Mouse (Mus musculus) midbrain, postnatal 0 days (tissue): ENCODE measurements at regions not wholly inside any gene's neighbourhood (a gene's known extent, or its start where the extent isn't known, plus 50 kb on each side); places are given as distances from the start of the nearest gene placed in this dataset.

Experiments
- ATAC-seq: fragments of 200-750 bp; cut with Nextera tagmentation; 2 replicates; pipeline ENCODE4 v1.8.0; 2017; ENCODE audit warnings: moderate number of reproducible peaks, mild to moderate bottlenecking, moderate TSS enrichment, moderate library complexity; ENCODE audit not compliant: low FRiP score
- DNase-seq: peaks from one replicate; pipeline ENCODE4 v3.0.0-alpha.2; 2015; ENCODE audit warnings: low spot score
- H3K27ac ChIP-seq: fragments of 300-500 bp; sonication (generic); 2 replicates; pipeline ENCODE4 v1.5.1; 2014; ENCODE audit warnings: low read depth, mild to moderate bottlenecking, low read length, mixed read lengths
- H3K27me3 ChIP-seq: fragments of 300-500 bp; sonication (generic); 2 replicates; pipeline ENCODE4 v1.6.1; 2014; ENCODE audit warnings: low read length, control low read depth, mixed read lengths; ENCODE audit not compliant: insufficient read depth
- H3K36me3 ChIP-seq: fragments of 300-500 bp; sonication (generic); 2 replicates; pipeline ENCODE4 v1.6.1; 2014; ENCODE audit warnings: low read length, control low read depth, mixed read lengths; ENCODE audit not compliant: insufficient read depth
- H3K4me1 ChIP-seq: fragments of 300-500 bp; sonication (generic); 2 replicates; pipeline ENCODE4 v1.6.1; 2014; ENCODE audit warnings: mild to moderate bottlenecking, control low read depth, antibody characterized with exemption, low read length, mixed read lengths; ENCODE audit not compliant: insufficient read depth
- H3K4me2 ChIP-seq: fragments of 300-500 bp; sonication (generic); 2 replicates; pipeline ENCODE4 v1.6.1; 2014; ENCODE audit warnings: low read depth, mild to moderate bottlenecking, low read length, mixed read lengths; ENCODE audit not compliant: poor library complexity, severe bottlenecking
- H3K4me3 ChIP-seq: fragments of 300-500 bp; sonication (generic); 2 replicates; pipeline ENCODE4 v1.5.1; 2014; ENCODE audit warnings: low read depth, mild to moderate bottlenecking, low read length, moderate library complexity
- H3K9ac ChIP-seq: fragments of 300-500 bp; sonication (generic); replicated peaks from 2 replicates; pipeline ENCODE4 v1.6.1; 2014; ENCODE audit warnings: mild to moderate bottlenecking, low read length, moderate library complexity, mixed read lengths; ENCODE audit not compliant: poor library complexity, severe bottlenecking
- H3K9me3 ChIP-seq: fragments of 300-500 bp; sonication (generic); 2 replicates; pipeline ENCODE4 v1.6.1; 2016; ENCODE audit warnings: low read length, control low read depth
- CTCF ChIP-seq: IDR thresholded peaks from 2 replicates; pipeline ENCODE4 v1.5.1; 2016; ENCODE audit warnings: antibody characterized with exemption, mild to moderate bottlenecking
- WGBS: fragments of 180-500 bp; shearing (Covaris S2); extraction: QIAGEN DNeasy Blood & Tissue Kit; methylation state at CpG from one replicate; pipeline ENCODE4 v1.1.7; 2014; 5-methylcytosine and 5-hydroxymethylcytosine counted together

DNA sequence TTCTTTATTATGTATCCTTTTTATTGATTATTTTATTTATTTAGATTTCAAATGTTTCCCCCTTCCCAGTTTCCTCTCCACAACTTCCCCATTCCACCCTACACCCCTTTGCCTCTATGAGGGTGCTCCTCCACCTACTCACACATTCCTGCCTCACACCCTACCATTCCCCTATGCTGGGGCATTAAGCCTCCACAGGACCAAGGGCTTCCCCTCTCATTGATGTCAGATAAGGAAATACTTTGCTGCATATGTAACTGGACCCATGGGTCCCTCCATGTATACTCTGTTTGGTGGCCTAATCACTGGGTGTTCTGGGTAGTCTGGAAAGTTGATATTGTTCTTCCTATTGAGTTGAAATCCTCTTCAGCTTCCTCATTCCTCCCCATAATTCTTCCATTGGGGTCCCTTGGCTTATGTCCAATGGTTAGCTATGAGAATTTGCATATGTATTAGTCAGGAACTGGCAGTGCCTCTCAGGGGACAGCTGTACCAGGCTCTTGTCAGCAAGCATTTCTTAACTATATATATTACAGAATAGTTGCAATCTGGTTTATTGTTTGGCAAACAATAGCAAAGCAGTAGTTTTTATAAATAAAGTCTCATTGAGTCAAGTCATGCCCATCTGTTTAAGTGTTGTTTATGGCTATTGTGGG is 134.9 kb upstream of the Dgkb start:
- TF ChIP-seq CTCF: no peak
- no peak overlapping the region for H3K27ac ChIP-seq
- H3K9me3 ChIP-seq: no peaks in the 10 kb centered on the region
- no peak overlapping the region for H3K4me2 ChIP-seq
- no peaks in the 10 kb centered on the region for H3K4me1 ChIP-seq
- no peak overlapping the region for H3K9ac ChIP-seq
- no peak overlapping the region for H3K4me3 ChIP-seq
- H3K36me3 ChIP-seq: no peaks in the 10 kb centered on the region
- DNase-seq: no peak
- H3K27me3 ChIP-seq: no peaks in the 10 kb centered on the region
- ATAC-seq: no peak

- Histone ChIP-seq H3K4me1 (no peaks in the 10 kb centered on the region), H3K4me3 (no peak overlapping the region), H3K27ac (no peak overlapping the region), H3K36me3 (no peaks in the 10 kb centered on the region), H3K4me2 (no peak overlapping the region), H3K9me3 (no peaks in the 10 kb centered on the region), H3K27me3 (no peaks in the 10 kb centered on the region), H3K9ac (no peak overlapping the region)
- WGBS: 59% methylated on average over 2 of the region's 2 CpGs
- ATAC-seq: no peak
- no peak for TF ChIP-seq CTCF
- no peak for DNase-seq
Observed at GRCm38 (mm10) chr12:37692584-37692983, 124.9 kb upstream of the Dgkb start.
